Mouse (Mus musculus): ENCODE measurements around the gene Adgrl1.

DNA sequence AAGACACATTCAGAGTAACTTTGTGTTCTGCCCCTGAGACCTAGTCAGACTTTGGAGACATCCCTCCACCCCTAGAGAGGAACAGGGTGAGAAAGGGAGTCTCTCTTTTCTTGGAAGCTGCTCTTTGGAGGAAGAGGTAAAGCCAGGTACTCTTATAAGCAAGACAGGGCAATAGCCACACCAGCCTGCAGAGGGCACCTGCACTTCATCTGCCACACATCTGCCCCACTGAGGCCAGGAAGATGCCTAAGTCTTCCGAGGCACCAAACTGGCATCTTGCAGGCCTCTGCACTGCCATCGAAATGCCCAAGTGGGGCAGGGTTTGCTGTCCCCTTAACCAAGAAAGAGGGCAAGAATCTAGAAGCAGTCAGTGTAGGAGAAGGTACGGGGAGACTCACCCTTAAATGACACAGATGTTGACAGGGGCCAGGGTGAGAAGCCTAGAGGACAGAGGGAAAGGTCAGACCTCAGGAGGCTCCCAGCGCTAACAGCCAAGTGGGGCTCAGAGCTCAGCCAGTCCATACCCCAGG is 76.3 kb downstream of the Adgrl1 start:
- no peak for TF ChIP-seq ZC3H11A (IDR thresholded peaks at IDR 0.05; ENCODE audit: borderline replicate concordance, low read depth, low read length)
- TF ChIP-seq ZNF384 (IDR thresholded peaks at IDR 0.05; ENCODE audit: low read depth, low read length) = no peak
- TF ChIP-seq MAFK (IDR thresholded peaks at IDR 0.05; ENCODE audit: insufficient read depth, low read depth, low read length) = no peak
- TF ChIP-seq HCFC1 (IDR thresholded peaks at IDR 0.05; ENCODE audit: borderline replicate concordance, insufficient read depth, low read length) = no peak
